Mouse (Mus musculus): ENCODE data around the gene Slc9a3r2.
"Not testable (repeated sequence)": the region's sequence is repeated elsewhere in the genome, so short reads cannot be mapped to it uniquely, and the experiment has no call there.

The Slc9a3r2 gene

GRCm38 (mm10) chr17:24674277-24674676 lies 24.1 kb upstream of the Slc9a3r2 start:
- no peaks in the 10 kb centered on the region; the same call in none of the 2 replicates for H3K36me3 ChIP-seq (ENCODE audit: control insufficient read depth, insufficient read depth, low read length, poor library complexity, severe bottlenecking)
- H3K27me3 ChIP-seq (ENCODE audit: control insufficient read depth, insufficient read depth, low read length, poor library complexity, severe bottlenecking): no peaks in the 10 kb centered on the region
- no peak for DNase-seq (ENCODE audit: low read depth, low spot score)

GRCm38 (mm10) chr17:24672141-24672540 lies 22.0 kb upstream of the Slc9a3r2 start:
- DNase-seq (ENCODE audit: low read depth, low spot score): no peak
- Histone ChIP-seq H3K36me3 (ENCODE audit: control insufficient read depth, insufficient read depth, low read length, poor library complexity, severe bottlenecking) (no peaks in the 10 kb centered on the region; the same call in none of the 2 replicates), H3K27me3 (ENCODE audit: control insufficient read depth, insufficient read depth, low read length, poor library complexity, severe bottlenecking) (no peaks in the 10 kb centered on the region)

- DNase-seq (ENCODE audit: low read depth, low spot score): no peak
- H3K27me3 ChIP-seq (ENCODE audit: control insufficient read depth, insufficient read depth, low read length, poor library complexity, severe bottlenecking): no peaks in the 10 kb centered on the region
- no peaks in the 10 kb centered on the region for H3K36me3 ChIP-seq (ENCODE audit: control insufficient read depth, insufficient read depth, low read length, poor library complexity, severe bottlenecking)
Measured at GRCm38 (mm10) chr17:24671346-24671745, 21.2 kb upstream of the Slc9a3r2 start.

GRCm38 (mm10) chr17:24670246-24670844 lies 20.2 kb upstream of the Slc9a3r2 start:
- no peaks in the 10 kb centered on the region for H3K36me3 ChIP-seq (ENCODE audit: control insufficient read depth, insufficient read depth, low read length, poor library complexity, severe bottlenecking)
- no peak for DNase-seq (ENCODE audit: low read depth, low spot score)

GRCm38 (mm10) chr17:24669545-24670245 lies 19.6 kb upstream of the Slc9a3r2 start, which contains the start of gene Zfp598:
TSS of gene Zfp598 (plus strand) at chr17:24669687.
- H3K27me3 ChIP-seq (ENCODE audit: control insufficient read depth, insufficient read depth, low read length, poor library complexity, severe bottlenecking): no peaks in the 10 kb centered on the region

More at GRCm38 (mm10) chr17:24670246-24670844, 20.2 kb upstream of the Slc9a3r2 start:
- H3K27me3 ChIP-seq (ENCODE audit: control insufficient read depth, insufficient read depth, low read length, poor library complexity, severe bottlenecking): no peaks in the 10 kb centered on the region

GRCm38 (mm10) chr17:24669214-24669544 lies 19.1 kb upstream of the Slc9a3r2 start:
- H3K36me3 ChIP-seq (ENCODE audit: control insufficient read depth, insufficient read depth, low read length, poor library complexity, severe bottlenecking); DNase-seq (ENCODE audit: low read depth, low spot score); H3K27me3 ChIP-seq (ENCODE audit: control insufficient read depth, insufficient read depth, low read length, poor library complexity, severe bottlenecking): not testable (repeated sequence)

More at GRCm38 (mm10) chr17:24669545-24670245, 19.6 kb upstream of the Slc9a3r2 start, which contains the start of gene Zfp598:
- H3K36me3 ChIP-seq (ENCODE audit: control insufficient read depth, insufficient read depth, low read length, poor library complexity, severe bottlenecking): no peaks in the 10 kb centered on the region
- DNase-seq (ENCODE audit: low read depth, low spot score): peak; percentile 96

GRCm38 (mm10) chr17:24667416-24667815 lies 17.3 kb upstream of the Slc9a3r2 start:
- peak; percentile 83 for DNase-seq (ENCODE audit: low read depth, low spot score)
- H3K27me3 ChIP-seq (ENCODE audit: control insufficient read depth, insufficient read depth, low read length, poor library complexity, severe bottlenecking): no peaks in the 10 kb centered on the region

GRCm38 (mm10) chr17:24667011-24667410 lies 16.9 kb upstream of the Slc9a3r2 start:
- not testable (repeated sequence) for H3K36me3 ChIP-seq (ENCODE audit: control insufficient read depth, insufficient read depth, low read length, poor library complexity, severe bottlenecking); H3K27me3 ChIP-seq (ENCODE audit: control insufficient read depth, insufficient read depth, low read length, poor library complexity, severe bottlenecking); DNase-seq (ENCODE audit: low read depth, low spot score)

More at GRCm38 (mm10) chr17:24667416-24667815, 17.3 kb upstream of the Slc9a3r2 start:
- H3K36me3 ChIP-seq (ENCODE audit: control insufficient read depth, insufficient read depth, low read length, poor library complexity, severe bottlenecking): no peaks in the 10 kb centered on the region

GRCm38 (mm10) chr17:24658017-24658758 lies 8.1 kb upstream of the Slc9a3r2 start, which contains the start of gene Npw:
TSS of gene Npw (minus strand) at chr17:24658457.
- peak; percentile 45 for DNase-seq (ENCODE audit: low read depth, low spot score)
- H3K27me3 ChIP-seq (ENCODE audit: control insufficient read depth, insufficient read depth, low read length, poor library complexity, severe bottlenecking): no peaks in the 10 kb centered on the region
- no peaks in the 10 kb centered on the region for H3K36me3 ChIP-seq (ENCODE audit: control insufficient read depth, insufficient read depth, low read length, poor library complexity, severe bottlenecking)

GRCm38 (mm10) chr17:24654969-24655368 lies 4.8 kb upstream of the Slc9a3r2 start:
- Histone ChIP-seq H3K27me3 (ENCODE audit: control insufficient read depth, insufficient read depth, low read length, poor library complexity, severe bottlenecking) (no peaks in the 10 kb centered on the region), H3K36me3 (ENCODE audit: control insufficient read depth, insufficient read depth, low read length, poor library complexity, severe bottlenecking) (no peaks in the 10 kb centered on the region)
- no peak for DNase-seq (ENCODE audit: low read depth, low spot score)

- Histone ChIP-seq H3K36me3 (ENCODE audit: control insufficient read depth, insufficient read depth, low read length, poor library complexity, severe bottlenecking) (no peaks in the 10 kb centered on the region), H3K27me3 (ENCODE audit: control insufficient read depth, insufficient read depth, low read length, poor library complexity, severe bottlenecking) (no peaks in the 10 kb centered on the region)
- peak; percentile 87 for DNase-seq (ENCODE audit: low read depth, low spot score)
Measured at GRCm38 (mm10) chr17:24653967-24654710, 4.0 kb upstream of the Slc9a3r2 start.

- H3K27me3 ChIP-seq (ENCODE audit: control insufficient read depth, insufficient read depth, low read length, poor library complexity, severe bottlenecking): no peaks in the 10 kb centered on the region
- no peak for DNase-seq (ENCODE audit: low read depth, low spot score)
- H3K36me3 ChIP-seq (ENCODE audit: control insufficient read depth, insufficient read depth, low read length, poor library complexity, severe bottlenecking): no peaks in the 10 kb centered on the region
Measured at GRCm38 (mm10) chr17:24651835-24652234, 1.7 kb upstream of the Slc9a3r2 start.

- no peak for DNase-seq (ENCODE audit: low read depth, low spot score)
- Histone ChIP-seq H3K27me3 (ENCODE audit: control insufficient read depth, insufficient read depth, low read length, poor library complexity, severe bottlenecking) (no peaks in the 10 kb centered on the region), H3K36me3 (ENCODE audit: control insufficient read depth, insufficient read depth, low read length, poor library complexity, severe bottlenecking) (no peaks in the 10 kb centered on the region)
Measured at GRCm38 (mm10) chr17:24650766-24651165, 639 bp upstream of the Slc9a3r2 start.

GRCm38 (mm10) chr17:24649581-24650069 lies 502 bp downstream of the Slc9a3r2 start:
- no peak for DNase-seq (ENCODE audit: low read depth, low spot score)
- no peaks in the 10 kb centered on the region for H3K27me3 ChIP-seq (ENCODE audit: control insufficient read depth, insufficient read depth, low read length, poor library complexity, severe bottlenecking)
- no peaks in the 10 kb centered on the region for H3K36me3 ChIP-seq (ENCODE audit: control insufficient read depth, insufficient read depth, low read length, poor library complexity, severe bottlenecking)
